Mouse (Mus musculus) neural tube, embryonic 12.5 days (tissue): ENCODE measurements around the gene Gm9508. TPM values are rescaled to one million over a fixed set of nuclear protein-coding genes. Genes with fewer than 3 reads are reported as not detected.

Experiments used
- ATAC-seq: fragments of 200-750 bp; cut with Nextera tagmentation; 2 replicates; pipeline ENCODE4 v1.8.0; 2017; ENCODE audit warnings: low read depth, mild to moderate bottlenecking, moderate TSS enrichment, moderate library complexity; ENCODE audit not compliant: low FRiP score
- H3K27ac ChIP-seq: fragments of 300-500 bp; sonication (generic); 2 replicates; pipeline ENCODE4 v1.5.1; 2016
- H3K27me3 ChIP-seq: fragments of 300-500 bp; sonication (generic); replicated peaks from 2 replicates; pipeline ENCODE4 v1.6.1; 2016; ENCODE audit warnings: mild to moderate bottlenecking
- H3K36me3 ChIP-seq: fragments of 300-500 bp; sonication (generic); 2 replicates; pipeline ENCODE4 v1.6.1; 2016; ENCODE audit warnings: mild to moderate bottlenecking
- H3K4me1 ChIP-seq: fragments of 300-500 bp; sonication (generic); 2 replicates; pipeline ENCODE4 v1.6.1; 2016
- H3K4me2 ChIP-seq: fragments of 300-500 bp; sonication (generic); replicated peaks from 2 replicates; pipeline ENCODE4 v1.6.1; 2016; ENCODE audit warnings: mild to moderate bottlenecking
- H3K4me3 ChIP-seq: fragments of 300-500 bp; sonication (generic); 2 replicates; pipeline ENCODE4 v1.5.1; 2016
- H3K9ac ChIP-seq: fragments of 300-500 bp; sonication (generic); 2 replicates; pipeline ENCODE4 v1.6.1; 2016; ENCODE audit warnings: mild to moderate bottlenecking
- H3K9me3 ChIP-seq: fragments of 300-500 bp; sonication (generic); 2 replicates; pipeline ENCODE4 v1.6.1; 2016; ENCODE audit warnings: mild to moderate bottlenecking
- WGBS: fragments of 180-500 bp; shearing (Covaris S2); methylation state at CpG from one replicate; pipeline ENCODE4 v1.1.7; 2016; 5-methylcytosine and 5-hydroxymethylcytosine counted together
- polyA plus RNA-seq: library from polyadenylated mRNA; unstranded; fragments of >200 nt; fragmentation: Nextera tagmentation; extraction: Ambion mirVana; gene quantifications from 2 replicates; pipeline ENCODE4 v1.2.1, GENCODE M21; 2016

Gene Gm9508
- polyA plus RNA-seq, 1 experiment from 2014 or later, result not detected

GRCm38 (mm10) chr10:77663949-77664665, 32.9 kb downstream of the Gm9508 start:
- H3K4me1 ChIP-seq, result peaks cover 6% of the 10 kb centered on the region; the same call in 1 of the 2 replicates
- H3K4me2 ChIP-seq, result peak overlapping the region; percentile 30; the same call in 1 of the 2 replicates
- no peak overlapping the region; the same call in 1 of the 2 replicates for H3K4me3 ChIP-seq
- no peaks in the 10 kb centered on the region for H3K27me3 ChIP-seq
- 0 out of 2 replicates have a peak, but pooled peaks have one; percentile 33 for ATAC-seq
- no peaks in the 10 kb centered on the region for H3K9me3 ChIP-seq
- H3K36me3 ChIP-seq, result no peaks in the 10 kb centered on the region
- 44% methylated on average over 43 of the region's 43 CpGs for WGBS
- H3K9ac ChIP-seq, result no peak overlapping the region
- no peak overlapping the region for H3K27ac ChIP-seq

GRCm38 (mm10) chr10:77658286-77658994, 38.6 kb downstream of the Gm9508 start:
- Histone ChIP-seq H3K9ac (no peak overlapping the region), H3K4me3 (no peak overlapping the region), H3K27me3 (no peaks in the 10 kb centered on the region), H3K9me3 (no peaks in the 10 kb centered on the region), H3K36me3 (no peaks in the 10 kb centered on the region), H3K4me2 (no peak overlapping the region), H3K4me1 (no peaks in the 10 kb centered on the region), H3K27ac (no peak overlapping the region)
- 71% methylated on average over 15 of the region's 15 CpGs for WGBS
- no peak for ATAC-seq

GRCm38 (mm10) chr10:77652046-77652445, 45.0 kb downstream of the Gm9508 start:
- 90% methylated on average over 9 of the region's 9 CpGs for WGBS

DNA sequence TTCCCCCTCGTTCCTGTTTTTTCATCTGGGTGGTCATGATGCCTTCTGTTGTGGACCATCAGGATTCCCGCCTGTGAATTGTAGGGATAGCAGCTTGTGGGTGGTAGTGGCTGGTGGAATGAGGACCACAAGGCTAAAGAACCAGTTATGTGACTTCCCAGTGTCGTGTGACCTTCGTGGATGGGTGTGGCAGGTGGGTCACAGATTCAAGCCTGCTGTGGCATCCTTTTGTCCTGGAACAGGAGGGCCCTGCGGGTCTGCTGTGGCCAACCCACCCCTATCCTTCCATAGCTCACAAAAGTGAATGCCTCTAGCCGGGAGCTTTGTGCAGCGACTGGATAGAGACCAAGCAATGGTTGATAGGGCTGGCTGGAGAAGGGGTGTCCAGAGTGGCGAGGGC, 49.1 kb downstream of the Gm9508 start:
- H3K4me1 ChIP-seq, result no peaks in the 10 kb centered on the region
- no peak overlapping the region for H3K27ac ChIP-seq
- H3K4me2 ChIP-seq, result no peak overlapping the region
- no peak overlapping the region for H3K4me3 ChIP-seq
- WGBS, result 85% methylated on average over 8 of the region's 8 CpGs
- ATAC-seq, result no peak
- H3K36me3 ChIP-seq, result peaks cover 46% of the 10 kb centered on the region
- no peak overlapping the region for H3K9ac ChIP-seq
- H3K27me3 ChIP-seq, result no peaks in the 10 kb centered on the region
- H3K9me3 ChIP-seq, result no peaks in the 10 kb centered on the region

More at GRCm38 (mm10) chr10:77652046-77652445, 45.0 kb downstream of the Gm9508 start:
- Histone ChIP-seq H3K4me1 (no peaks in the 10 kb centered on the region), H3K36me3 (peaks cover 5% of the 10 kb centered on the region; the same call in 1 of the 2 replicates), H3K27ac (no peak overlapping the region), H3K9me3 (no peaks in the 10 kb centered on the region), H3K27me3 (no peaks in the 10 kb centered on the region), H3K4me3 (no peak overlapping the region), H3K4me2 (no peak overlapping the region), H3K9ac (no peak overlapping the region)
- no peak for ATAC-seq

GRCm38 (mm10) chr10:77647461-77647860, 49.6 kb downstream of the Gm9508 start:
- no peak overlapping the region for H3K27ac ChIP-seq
- ATAC-seq, result no peak
- 87% methylated on average over 1 of the region's 1 CpGs for whole genome bisulfite sequencing

More at GRCm38 (mm10) chr10:77647461-77647860, 49.6 kb downstream of the Gm9508 start:
- no peak overlapping the region for H3K9ac ChIP-seq
- no peak overlapping the region for H3K4me3 ChIP-seq
- no peak overlapping the region for H3K4me2 ChIP-seq
- no peaks in the 10 kb centered on the region for H3K27me3 ChIP-seq
- H3K36me3 ChIP-seq, result peaks cover 49% of the 10 kb centered on the region
- no peaks in the 10 kb centered on the region for H3K4me1 ChIP-seq
- H3K9me3 ChIP-seq, result no peaks in the 10 kb centered on the region

Other genes with a start within 250 kb of the Gm9508 start
- 46.4 and 47.4 TPM in 2 replicates for gene Fam207a, start 181.4 kb downstream of the Gm9508 start, polyA plus RNA-seq
- 1.3 and 1.4 TPM in 2 replicates for gene Itgb2, start 167.0 kb downstream of the Gm9508 start, polyA plus RNA-seq
- gene Pttg1ip, start 115.5 kb downstream of the Gm9508 start, polyA plus RNA-seq, result 67.8 and 71.1 TPM in 2 replicates
- gene Sumo3, start 91.1 kb downstream of the Gm9508 start, polyA plus RNA-seq, result 288 and 299 TPM in 2 replicates
- 7.6 and 11.0 TPM in 2 replicates for gene Gm49325, start 91.0 kb downstream of the Gm9508 start, polyA plus RNA-seq
- 90.9 and 93.7 TPM in 2 replicates for gene Ube2g2, start 75.0 kb downstream of the Gm9508 start, polyA plus RNA-seq
- gene Tspear, start 10.7 kb downstream of the Gm9508 start, polyA plus RNA-seq, result 0.98 and 1.2 TPM in 2 replicates
- not detected in 2 replicates for gene Gm19402, start 6.5 kb downstream of the Gm9508 start, polyA plus RNA-seq
- not detected in 2 replicates for gene Gm10272, start 9.4 kb upstream of the Gm9508 start, polyA plus RNA-seq
- not detected in 2 replicates for gene Gm10024, start 14.2 kb upstream of the Gm9508 start, polyA plus RNA-seq
- gene Gm10142, start 18.6 kb upstream of the Gm9508 start, polyA plus RNA-seq, result not detected in 2 replicates
- not detected in 2 replicates for gene Krtap12-1, start 23.4 kb upstream of the Gm9508 start, polyA plus RNA-seq
- gene Gm10100, start 29.3 kb upstream of the Gm9508 start, polyA plus RNA-seq, result not detected in 2 replicates
- not detected in 2 replicates for gene Gm18596, start 45.4 kb upstream of the Gm9508 start, polyA plus RNA-seq
- gene Gm9736, start 54.1 kb upstream of the Gm9508 start, polyA plus RNA-seq, result not detected in 2 replicates
- gene Gm3233, start 62.4 kb upstream of the Gm9508 start, polyA plus RNA-seq, result not detected in 2 replicates
- gene Gm3238, start 74.1 kb upstream of the Gm9508 start, polyA plus RNA-seq, result not detected in 2 replicates
- not detected in 2 replicates for gene Gm7138, start 79.7 kb upstream of the Gm9508 start, polyA plus RNA-seq
- gene Gm3250, start 85.3 kb upstream of the Gm9508 start, polyA plus RNA-seq, result not detected in 2 replicates
- not detected in 2 replicates for gene Gm7137, start 91.0 kb upstream of the Gm9508 start, polyA plus RNA-seq
- not detected in 2 replicates for gene Gm9639, start 97.8 kb upstream of the Gm9508 start, polyA plus RNA-seq
- gene Gm19668, start 101.9 kb upstream of the Gm9508 start, polyA plus RNA-seq, result not detected in 2 replicates
- not detected in 2 replicates for gene Gm9507, start 114.6 kb upstream of the Gm9508 start, polyA plus RNA-seq
- gene Gm2696, start 117.4 kb upstream of the Gm9508 start, polyA plus RNA-seq, result not detected in 2 replicates
- gene Krtap10-4, start 129.9 kb upstream of the Gm9508 start, polyA plus RNA-seq, result not detected in 2 replicates
- gene Krtap10-10, start 138.7 kb upstream of the Gm9508 start, polyA plus RNA-seq, result not detected in 2 replicates
- gene Gm36176, start 149.6 kb upstream of the Gm9508 start, polyA plus RNA-seq, result not detected in 2 replicates
- not detected in 2 replicates for gene Gm10318, start 155.6 kb upstream of the Gm9508 start, polyA plus RNA-seq
- not detected in 2 replicates for gene Gm3285, start 164.7 kb upstream of the Gm9508 start, polyA plus RNA-seq
- gene Lrrc3, start 205.3 kb upstream of the Gm9508 start, polyA plus RNA-seq, result 8.0 and 8.4 TPM in 2 replicates